Mouse (Mus musculus) lung, adult 2 months (tissue): ENCODE measurements at regions not wholly inside any gene's neighbourhood (a gene's known extent, or its start where the extent isn't known, plus 50 kb on each side); places are given as distances from the start of the nearest gene placed in this dataset.

ENCODE experiments used
- CTCF ChIP-seq: fragments of 200-500 bp; IDR thresholded peaks from 2 replicates; pipeline ENCODE4 v1.5.1; 2011; ENCODE audit warnings: mild to moderate bottlenecking, low read length, control low read depth; ENCODE audit not compliant: insufficient read depth
- POLR2A ChIP-seq: fragments of 200-500 bp; IDR thresholded peaks from 2 replicates; pipeline ENCODE4 v1.6.1; 2011; ENCODE audit warnings: low read depth, mild to moderate bottlenecking, control low read depth, low read length, borderline replicate concordance; ENCODE audit errors: extremely low read depth

- no peak for TF ChIP-seq CTCF
- no peak for TF ChIP-seq POLR2A
These were observed 318.1 kb downstream of the Sox4 start for GRCm38 (mm10) chr13:28635230-28635950.
